Mouse (Mus musculus) gastrocnemius, postnatal 10 days (tissue): ENCODE results near the gene Blvrb. TPM values are rescaled to one million over a fixed set of nuclear protein-coding genes. Genes with fewer than 3 reads are reported as not detected.
A peak's percentile ranks its signal among the peaks of the same experiment; 100 is the strongest.
"Not testable (repeated sequence)": the region's sequence is repeated elsewhere in the genome, so short reads cannot be mapped to it uniquely, and the experiment has no call there.

Experiments
- DNase-seq: peaks from one replicate; pipeline ENCODE4 v3.0.0; 2021; ENCODE audit warnings: mixed read lengths
- total RNA-seq, 2 experiments: library from RNA; stranded (reverse); gene quantifications; 2 replicates each; pipeline ENCODE4 v1.2.3; 2021

Blvrb gene
- total RNA-seq, 2 experiments from 2014 or later = 20.5 to 25.0 TPM

DNA sequence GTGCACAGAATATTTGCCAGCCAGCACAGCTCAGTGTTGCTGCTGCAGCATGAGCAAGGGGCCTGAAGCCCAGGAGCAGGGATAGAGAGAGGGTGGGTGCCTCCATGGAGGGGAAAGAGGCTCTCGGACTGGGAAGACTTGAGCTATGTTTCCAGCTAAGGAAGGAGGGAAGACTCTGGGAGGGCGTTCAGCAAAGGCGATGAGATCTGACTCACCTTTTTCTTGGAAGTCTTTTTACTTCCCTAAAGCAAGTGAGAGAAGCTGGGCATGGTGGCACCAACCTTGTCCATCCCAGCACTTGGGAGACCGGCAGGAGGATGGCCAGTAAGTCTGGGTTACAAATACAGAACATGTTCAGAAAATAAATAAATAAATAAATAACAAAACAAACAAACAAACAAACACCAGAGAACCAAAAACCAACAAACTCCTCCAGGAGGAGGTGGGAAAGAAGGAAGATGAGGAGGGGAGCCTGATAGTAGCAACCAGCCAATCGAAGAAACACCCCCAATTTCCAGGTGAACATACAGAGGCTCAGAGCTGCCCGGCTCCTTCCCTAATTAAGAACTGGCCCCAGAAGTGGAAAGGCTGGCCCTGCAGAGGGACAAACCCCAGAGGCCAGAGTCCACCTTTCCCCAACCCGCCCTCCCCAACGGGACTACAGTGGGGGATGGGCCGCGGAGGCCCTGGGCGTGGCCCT is 33.3 kb downstream of the Blvrb start:
- DNase-seq = no peak

GRCm38 (mm10) chr7:27481627-27481969 is 33.8 kb downstream of the Blvrb start:
- DNase-seq = peak; percentile 91

DNA sequence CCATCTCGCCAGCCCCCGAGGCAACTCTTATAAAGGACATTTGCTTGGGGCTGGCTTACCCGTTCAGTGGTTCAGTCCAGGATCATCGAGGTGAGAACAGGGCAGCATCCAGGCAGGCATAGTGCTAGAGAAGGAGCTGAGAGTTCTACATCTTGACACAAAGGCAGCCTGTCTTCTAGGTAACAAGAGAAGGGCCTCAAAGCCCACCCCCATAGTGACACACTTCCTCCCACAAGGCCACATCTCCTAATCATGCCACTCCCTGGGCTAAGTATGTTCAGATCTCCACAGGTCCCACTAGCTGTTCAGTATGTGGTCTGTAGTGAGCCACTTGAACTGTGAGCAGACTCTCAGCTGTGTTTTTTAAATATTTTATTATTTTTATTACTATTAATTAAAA is 36.1 kb downstream of the Blvrb start:
- no peak for DNase-seq

DNA sequence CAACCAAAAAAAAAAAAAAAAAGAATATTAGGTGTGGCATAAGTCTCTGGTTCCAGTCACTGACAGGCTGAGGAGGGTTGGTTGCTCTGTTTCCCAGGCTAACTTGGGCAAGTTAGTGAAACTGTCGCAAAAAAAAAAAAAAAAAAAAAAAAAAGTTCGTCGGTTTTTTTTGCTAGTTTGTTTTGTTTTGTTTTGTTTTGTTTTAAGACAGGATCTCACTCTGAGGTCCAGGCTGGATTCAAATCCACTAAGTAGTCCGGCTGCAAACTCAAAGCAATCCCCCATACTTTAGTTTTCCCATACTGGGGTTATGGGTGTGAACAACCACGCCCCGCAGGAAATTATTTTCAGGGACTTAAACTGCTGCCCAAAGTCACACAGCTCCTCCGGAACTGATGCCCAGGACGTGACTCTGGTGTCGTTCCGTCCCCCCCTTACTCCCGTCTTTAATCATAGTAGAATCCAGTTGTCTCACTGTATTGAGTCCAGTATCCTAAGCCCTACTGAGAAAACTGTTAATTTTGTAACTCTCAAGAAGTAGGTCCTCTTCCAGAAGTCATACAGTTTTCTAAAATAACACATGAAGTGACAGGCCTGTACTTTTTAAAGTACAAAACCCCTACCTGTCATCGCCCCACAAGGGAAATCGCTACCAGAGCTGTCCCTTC is 38.5 kb downstream of the Blvrb start:
- DNase-seq = no peak

GRCm38 (mm10) chr7:27486770-27487697 is 39.3 kb downstream of the Blvrb start, which contains the start of gene Sertad1:
Sertad1 (plus strand) TSS chr7:27486910.
- peak; percentile 99 for DNase-seq

- peak; percentile 66 for DNase-seq
These were observed 40.0 kb downstream of the Blvrb start for GRCm38 (mm10) chr7:27487740-27488268.

GRCm38 (mm10) chr7:27489270-27489869 is 41.6 kb downstream of the Blvrb start:
- DNase-seq = no peak

GRCm38 (mm10) chr7:27490227-27490542 is 42.4 kb downstream of the Blvrb start:
- no peak for DNase-seq

GRCm38 (mm10) chr7:27490543-27491329 is 43.0 kb downstream of the Blvrb start:
- peak; percentile 97 for DNase-seq

- DNase-seq = no peak
These were observed 44.1 kb downstream of the Blvrb start for GRCm38 (mm10) chr7:27491856-27492255.

DNA sequence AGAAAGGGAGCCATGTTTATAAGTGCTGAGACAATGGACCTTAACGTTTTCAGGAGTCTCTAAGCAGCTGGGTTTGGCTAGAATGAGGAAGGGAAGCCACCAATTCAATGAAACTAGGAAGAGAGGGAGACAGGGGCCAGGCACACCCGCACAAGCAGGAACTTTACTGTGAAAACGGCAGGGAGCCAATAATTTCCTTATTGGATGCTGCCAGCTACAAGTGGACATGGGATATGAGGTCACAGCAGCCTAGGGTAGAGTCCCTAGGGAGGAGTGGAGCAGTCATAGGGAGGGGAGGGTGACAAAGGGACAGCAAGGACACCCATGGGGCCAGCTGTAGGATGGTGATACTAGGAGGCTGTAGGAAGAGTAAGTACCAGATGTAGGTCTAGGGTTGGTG is 45.2 kb downstream of the Blvrb start:
- DNase-seq = no peak

DNA sequence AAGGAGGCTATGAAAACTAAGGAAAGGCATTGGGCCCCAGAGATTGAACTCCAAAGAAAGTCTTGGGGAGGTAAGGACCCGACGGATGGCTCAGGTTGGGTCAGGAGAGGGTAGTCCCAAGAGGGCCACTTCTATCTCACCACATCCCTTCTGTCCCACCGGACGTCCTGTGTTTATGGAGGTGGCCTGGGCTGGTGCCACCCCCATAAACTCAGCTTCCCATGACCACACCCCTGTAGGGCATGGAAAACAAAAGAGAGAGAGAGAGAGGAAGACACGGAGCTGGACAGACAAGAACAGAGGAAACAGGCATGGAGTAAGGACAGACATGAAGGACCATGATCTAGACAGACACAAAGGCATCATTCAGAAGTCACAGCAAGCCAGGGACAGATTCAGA is 45.7 kb downstream of the Blvrb start:
- DNase-seq = no peak

- DNase-seq = not testable (repeated sequence)
These were observed 47.0 kb downstream of the Blvrb start for GRCm38 (mm10) chr7:27494659-27495367.

GRCm38 (mm10) chr7:27499036-27499435 is 51.3 kb downstream of the Blvrb start, which contains the start of gene Prx:
Prx (plus strand) TSS chr7:27499324.
- no peak for DNase-seq

GRCm38 (mm10) chr7:27501620-27502019 is 53.8 kb downstream of the Blvrb start:
- DNase-seq = no peak

DNA sequence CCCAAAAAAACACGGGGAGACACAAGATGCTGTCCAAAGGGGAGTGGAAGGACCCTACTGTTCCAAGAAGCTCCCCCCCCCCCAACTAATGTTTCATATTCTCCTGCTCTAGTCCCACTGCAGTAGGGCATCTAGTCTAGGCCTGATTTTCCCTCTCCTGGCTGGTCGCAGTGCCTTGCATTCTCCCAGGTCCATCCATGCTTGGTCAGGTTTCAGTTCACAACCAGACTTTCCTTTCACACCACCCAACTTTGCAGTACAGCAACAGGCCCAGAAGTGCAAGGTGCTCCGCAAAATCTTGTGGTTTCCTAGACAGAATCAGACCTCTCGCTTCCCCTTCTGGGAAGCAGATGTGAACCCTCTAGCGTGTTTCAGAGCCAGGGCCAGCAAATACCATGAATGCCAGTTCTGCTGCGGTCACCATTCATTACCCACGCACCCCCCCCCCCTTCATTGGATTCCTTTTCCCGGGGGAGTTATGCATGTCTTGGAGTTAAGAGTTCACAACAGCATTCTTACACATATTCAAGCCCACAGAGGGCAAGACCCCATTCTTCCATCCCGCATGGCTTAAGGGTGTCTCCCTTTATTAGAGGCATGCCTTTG is 59.1 kb downstream of the Blvrb start:
- DNase-seq = no peak

DNA sequence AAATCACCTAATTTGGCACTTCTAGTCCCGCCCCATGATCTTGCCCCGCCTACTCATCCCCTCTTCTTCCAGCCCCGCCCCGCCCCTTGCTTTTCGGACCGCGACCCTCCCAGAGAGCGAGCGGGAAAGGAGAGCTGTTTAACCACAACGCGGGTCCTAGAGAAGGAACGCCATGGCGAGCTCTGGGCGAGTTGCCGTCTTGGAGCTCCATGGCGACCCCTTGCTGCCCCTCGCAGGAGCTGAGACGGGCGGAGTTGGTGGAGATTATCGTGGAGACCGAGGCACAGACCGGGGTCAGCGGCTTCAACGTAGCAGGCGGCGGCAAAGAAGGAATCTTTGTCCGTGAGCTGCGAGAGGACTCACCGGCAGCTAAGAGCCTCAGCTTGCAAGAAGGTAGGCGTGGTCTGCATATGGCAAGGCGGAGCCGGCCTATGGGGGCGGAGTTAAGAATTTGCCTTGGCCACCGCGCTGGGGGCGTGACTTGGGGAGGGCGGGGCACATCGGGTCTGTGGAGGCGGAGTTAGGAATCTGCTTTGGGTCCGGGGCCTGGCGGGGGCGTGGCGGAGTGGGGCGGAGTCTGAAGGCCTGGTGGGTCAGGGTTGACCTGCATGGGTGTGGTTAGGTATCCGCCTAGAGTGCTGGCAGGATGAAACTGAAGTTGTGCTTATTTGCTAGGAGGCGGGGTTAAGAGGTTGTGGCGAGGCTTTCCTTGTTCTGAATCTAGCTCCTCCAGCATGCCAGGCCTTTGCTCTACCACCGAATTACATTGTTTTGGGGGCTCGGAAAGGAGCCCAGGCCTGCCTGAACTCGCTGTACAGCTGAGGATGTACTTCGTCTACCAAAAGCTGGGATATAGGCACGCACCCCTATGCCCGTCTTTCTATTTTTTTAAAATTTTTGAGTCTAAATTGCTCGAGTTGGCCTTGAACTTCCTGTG is 60.2 kb downstream of the Blvrb start:
- peak; percentile 97 for DNase-seq

DNA sequence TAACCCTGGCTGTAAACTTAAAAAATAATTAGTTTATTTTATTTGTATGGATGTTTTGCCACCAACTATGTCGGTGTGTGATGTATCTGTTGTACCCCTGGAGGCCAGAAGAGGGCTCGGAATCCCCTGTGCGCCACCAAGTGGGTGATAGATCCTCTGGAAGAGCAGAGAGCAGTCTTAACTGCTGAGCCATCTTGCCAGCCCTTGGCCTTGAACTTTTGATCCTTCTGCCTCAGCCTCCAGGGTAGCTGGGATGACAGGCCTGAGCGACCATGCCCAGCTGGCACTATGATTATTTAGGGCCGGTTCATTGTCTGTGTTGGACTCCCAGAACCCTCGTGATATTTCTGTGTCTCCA is 60.8 kb downstream of the Blvrb start:
- DNase-seq = peak; percentile 52

- no peak for DNase-seq
These were observed 63.0 kb downstream of the Blvrb start for GRCm38 (mm10) chr7:27510809-27511208.
